Mouse (Mus musculus): Measurements from ENCODE around the gene Gm49378.

DNA sequence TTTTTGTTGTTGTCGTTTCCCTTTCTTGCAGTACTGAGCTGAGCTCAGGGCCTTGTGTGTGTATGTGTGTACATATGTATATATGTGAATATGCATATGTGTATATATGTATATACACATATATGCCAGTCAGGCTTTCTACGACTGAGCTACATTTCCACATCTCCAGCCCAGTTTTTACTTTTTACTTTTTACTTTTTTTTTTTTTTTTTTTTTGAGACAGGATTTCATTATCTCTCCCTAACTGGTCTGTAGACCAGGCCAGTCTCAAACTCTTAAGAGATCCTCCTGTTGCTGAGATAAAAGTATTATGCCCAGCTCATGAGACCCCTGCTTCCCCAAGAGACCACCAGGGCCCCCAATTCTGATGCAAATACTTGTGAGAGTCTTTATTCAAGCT is 20.9 kb downstream of the Gm49378 start:
- TF ChIP-seq CTCF (IDR thresholded peaks at IDR 0.05; ENCODE audit: low read depth) (no peak), EP300 (optimal IDR thresholded peaks at IDR 0.05) (no peak)
